Mouse (Mus musculus) spleen, postnatal 36 days (tissue): ENCODE measurements around the gene Rprd1b.
"Not testable (repeated sequence)": the region's sequence is repeated elsewhere in the genome, so short reads cannot be mapped to it uniquely, and the experiment has no call there.

Source experiments
- DNase-seq, 2 experiments: peaks; one replicate each; pipeline ENCODE4 v3.0.0; 2022; ENCODE audit warnings: low spot score in 2 of 2, mixed read lengths in 1 of 2

Gene Rprd1b

DNA sequence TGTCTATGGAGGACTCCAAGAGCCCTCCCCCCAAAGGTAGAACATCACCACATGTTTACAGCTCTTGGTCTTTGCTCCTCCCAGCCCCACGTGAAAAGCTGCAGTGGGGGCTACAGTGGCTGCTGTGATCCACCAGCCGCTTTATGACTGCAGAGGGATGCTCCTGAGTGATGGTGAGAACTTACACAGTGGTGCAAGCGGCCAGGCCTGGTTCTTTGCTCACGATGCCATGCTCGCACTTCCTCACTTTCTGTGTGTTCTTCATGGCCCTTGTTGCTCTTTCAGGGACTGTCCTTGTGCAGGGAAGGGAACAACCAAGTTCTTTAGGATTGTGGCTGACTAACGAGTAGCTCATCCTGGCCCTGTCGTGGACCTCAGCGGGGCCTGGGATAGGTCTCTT is 15.2 kb downstream of the Rprd1b start:
- no peak for DNase-seq

DNA sequence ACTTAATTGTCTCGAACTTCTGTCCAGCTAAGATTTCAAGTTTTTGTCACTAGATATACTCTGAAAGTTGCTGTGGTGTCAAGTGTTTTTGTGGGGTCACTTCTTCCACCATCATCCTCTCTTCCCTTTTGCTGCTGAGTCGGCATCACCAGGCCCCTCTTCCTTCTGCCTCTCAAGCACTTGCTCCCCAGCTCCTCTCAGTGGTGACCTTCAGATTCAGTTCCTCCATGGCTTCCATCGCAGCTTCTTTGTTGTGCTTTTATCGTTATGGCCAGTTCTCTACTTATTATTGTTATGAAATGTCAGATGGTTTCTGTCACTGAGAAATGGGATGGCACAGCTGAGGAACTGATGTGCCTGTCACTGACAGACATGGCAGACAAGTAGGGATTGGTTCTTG is 17.9 kb downstream of the Rprd1b start:
- no peak for DNase-seq

- peak; percentile 41 to 57 for DNase-seq
Observed at GRCm38 (mm10) chr2:158047903-158048302, 19.6 kb downstream of the Rprd1b start.

DNA sequence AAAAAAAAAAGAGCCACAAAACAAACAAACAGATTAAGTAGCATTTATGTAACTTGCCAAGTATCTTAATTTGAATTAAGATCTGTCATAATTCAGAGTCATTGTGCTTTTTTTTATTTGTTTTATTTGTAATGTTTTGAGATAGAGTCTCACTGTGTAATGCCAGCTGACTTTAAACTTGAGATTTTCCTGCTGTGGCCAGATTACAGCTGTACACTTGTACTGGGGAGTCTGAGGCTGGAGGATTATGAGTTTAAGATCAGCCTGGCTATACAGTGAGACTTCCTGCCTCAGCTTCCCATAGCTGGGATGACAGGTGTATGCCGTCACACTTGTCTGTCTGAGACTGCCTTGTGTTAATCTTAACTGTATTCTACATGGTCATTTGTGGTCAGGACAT is 20.4 kb downstream of the Rprd1b start:
- DNase-seq: no peak

GRCm38 (mm10) chr2:158050116-158050515 is 21.8 kb downstream of the Rprd1b start:
- no peak for DNase-seq

- DNase-seq: no peak
Observed at GRCm38 (mm10) chr2:158054596-158054995, 26.3 kb downstream of the Rprd1b start.

DNA sequence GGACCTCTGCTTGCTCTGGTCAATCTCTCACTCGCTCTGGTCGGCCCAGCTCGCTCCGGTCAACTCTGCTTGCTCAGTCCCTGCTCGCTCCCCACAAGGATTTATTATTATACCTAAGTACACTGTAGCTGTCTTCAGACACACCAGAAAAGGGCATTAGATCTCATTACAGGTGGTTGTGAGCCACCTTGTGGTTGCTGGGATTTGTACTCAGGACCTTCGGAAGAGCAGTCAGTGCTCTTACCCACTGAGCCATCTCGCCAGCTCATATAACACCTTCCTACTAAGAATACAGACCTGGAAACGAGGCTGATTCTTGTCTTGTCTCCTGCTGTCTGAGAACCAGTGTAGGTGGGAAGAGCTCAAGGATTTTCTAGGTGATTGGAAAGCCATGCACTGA is 27.1 kb downstream of the Rprd1b start:
- not testable (repeated sequence) for DNase-seq

GRCm38 (mm10) chr2:158057030-158057429 is 28.7 kb downstream of the Rprd1b start:
- DNase-seq: no peak

DNA sequence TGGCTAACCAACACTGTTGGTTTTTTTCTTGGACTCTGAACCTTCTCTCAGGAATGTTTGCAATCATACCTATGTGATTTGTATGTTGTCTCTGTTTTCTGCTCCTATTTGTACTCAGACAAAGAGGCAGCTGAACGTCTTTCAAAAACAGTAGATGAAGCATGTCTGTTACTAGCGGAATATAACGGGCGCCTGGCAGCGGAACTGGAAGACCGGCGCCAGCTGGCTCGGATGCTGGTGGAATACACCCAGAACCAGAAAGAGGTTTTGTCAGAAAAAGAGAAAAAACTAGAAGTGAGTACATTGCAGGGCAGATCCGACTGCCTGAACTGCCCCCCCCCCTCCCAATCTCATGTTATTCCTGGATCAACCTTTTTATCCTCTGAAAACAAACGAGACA is 30.2 kb downstream of the Rprd1b start:
- DNase-seq: no peak

- DNase-seq: no peak
Observed at GRCm38 (mm10) chr2:158059666-158060105, 31.4 kb downstream of the Rprd1b start.

- no peak for DNase-seq
Observed at GRCm38 (mm10) chr2:158063036-158063435, 34.7 kb downstream of the Rprd1b start.

DNA sequence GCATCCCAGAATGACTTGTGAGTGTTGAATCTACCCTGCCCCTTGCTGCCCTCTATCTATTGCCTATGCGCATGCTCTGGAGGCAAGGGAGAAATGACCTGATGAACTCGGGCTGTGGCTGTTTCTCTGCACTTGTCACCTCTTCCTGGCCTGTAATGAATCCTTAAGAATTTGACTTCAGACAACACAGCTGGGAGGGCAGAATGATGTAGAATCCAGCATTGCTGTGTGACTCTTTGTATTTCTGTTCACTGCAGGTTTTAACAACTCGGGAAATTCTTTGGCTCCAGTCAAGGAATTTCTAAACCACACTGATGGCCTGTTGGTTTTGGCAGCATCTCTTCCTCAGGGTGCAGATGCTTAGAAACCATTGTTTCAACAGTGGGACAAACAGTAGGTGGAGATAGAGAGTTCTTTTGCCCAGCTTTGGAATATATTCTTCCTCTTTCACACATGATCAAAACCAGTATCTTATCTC is 36.3 kb downstream of the Rprd1b start:
- DNase-seq: no peak

GRCm38 (mm10) chr2:158065064-158065463 is 36.8 kb downstream of the Rprd1b start:
- DNase-seq: no peak

GRCm38 (mm10) chr2:158066456-158066855 is 38.2 kb downstream of the Rprd1b start:
- DNase-seq: no peak

DNA sequence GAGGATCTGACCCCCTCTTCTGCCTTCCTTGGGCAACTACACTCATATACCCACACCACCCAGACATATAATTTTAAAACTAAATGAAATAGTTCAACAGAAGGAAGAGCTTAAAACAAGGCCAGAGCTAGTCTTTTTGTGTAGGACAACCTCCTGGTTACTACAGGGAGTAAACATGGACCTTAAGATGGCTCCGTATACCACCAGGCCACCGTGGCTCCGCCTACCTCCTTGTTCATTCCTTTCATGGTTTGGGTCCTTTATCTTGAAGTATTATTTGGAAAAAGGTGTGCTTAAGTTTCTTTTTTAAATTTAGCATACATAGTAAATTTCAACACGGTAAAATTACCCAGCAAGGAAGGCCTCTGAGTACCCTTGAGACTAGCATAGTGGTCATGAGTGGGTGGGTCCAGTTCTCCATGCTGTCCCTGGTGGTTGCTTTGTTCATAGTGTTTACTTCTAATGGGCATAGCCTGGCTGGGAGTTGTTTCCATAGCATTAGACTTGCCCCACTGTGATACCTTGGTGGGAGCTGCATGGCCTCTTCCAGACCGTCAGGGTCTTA is 39.0 kb downstream of the Rprd1b start:
- DNase-seq: no peak

DNA sequence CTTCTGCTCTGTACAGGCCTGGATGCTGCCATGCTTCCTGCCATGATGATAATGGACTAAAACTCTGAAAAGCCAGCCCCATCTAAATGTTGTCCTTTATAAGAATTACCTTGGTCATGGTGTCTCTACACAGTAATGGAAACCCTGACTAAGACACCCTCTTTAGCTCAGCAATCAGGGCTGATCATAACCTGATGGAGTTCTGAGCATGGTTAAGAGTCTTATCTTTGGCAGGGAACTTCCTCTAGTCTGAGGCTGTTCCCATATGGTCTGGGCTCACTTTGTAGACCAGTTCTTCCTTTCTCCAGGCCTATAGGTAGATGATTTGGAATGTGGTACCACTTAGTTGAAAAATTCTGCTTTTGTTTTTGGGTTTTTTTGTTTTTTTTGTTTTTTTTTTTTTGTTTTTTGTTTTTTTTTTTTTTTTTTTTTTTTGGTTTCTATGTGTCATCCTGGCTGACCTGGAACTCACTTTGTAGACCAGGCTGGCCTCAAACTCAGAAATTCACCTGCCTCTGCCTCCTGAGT is 40.2 kb downstream of the Rprd1b start:
- DNase-seq: no peak

GRCm38 (mm10) chr2:158070885-158071632 is 42.8 kb downstream of the Rprd1b start:
- no peak for DNase-seq

DNA sequence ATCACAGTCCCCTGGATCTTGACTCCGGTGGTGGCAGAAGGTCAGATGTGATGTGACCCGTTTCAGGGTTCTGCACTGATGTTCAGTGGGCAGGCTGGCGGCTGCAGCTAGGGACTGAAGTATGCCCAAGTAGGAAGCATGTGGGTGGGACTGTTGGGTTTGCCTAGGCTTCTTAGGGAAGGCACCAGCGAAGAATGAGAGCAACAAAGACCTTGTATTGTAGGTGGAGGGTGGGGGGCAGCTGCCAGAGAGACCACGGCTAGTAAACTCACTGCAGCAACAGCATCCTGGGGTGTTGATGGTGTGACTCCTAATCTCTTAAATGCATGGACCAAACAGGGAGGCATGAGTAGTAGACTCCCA is 43.3 kb downstream of the Rprd1b start:
- DNase-seq: no peak

GRCm38 (mm10) chr2:158074835-158075234 is 46.5 kb downstream of the Rprd1b start:
- DNase-seq: no peak

- no peak for DNase-seq
Observed at GRCm38 (mm10) chr2:158076690-158077089, 48.4 kb downstream of the Rprd1b start.

DNA sequence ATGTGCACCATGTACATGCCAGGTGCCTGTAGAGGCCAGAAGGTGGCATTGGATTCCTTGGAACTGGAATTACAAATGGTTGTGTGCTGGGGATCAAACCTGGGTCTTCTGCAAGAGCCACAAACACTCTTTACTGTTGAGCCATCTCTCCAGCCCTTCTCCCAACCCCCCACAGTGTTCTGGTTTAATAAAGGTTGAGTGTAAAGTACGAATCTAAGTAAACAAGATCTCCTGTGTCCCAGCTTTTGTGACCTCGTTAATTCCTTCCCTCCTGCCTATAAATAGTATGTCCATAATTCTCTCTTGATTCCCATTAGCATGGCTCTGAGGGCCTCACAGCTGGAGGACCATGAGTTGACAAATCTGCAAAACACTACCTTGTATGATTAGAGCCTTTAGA is 49.7 kb downstream of the Rprd1b start:
- no peak for DNase-seq

DNA sequence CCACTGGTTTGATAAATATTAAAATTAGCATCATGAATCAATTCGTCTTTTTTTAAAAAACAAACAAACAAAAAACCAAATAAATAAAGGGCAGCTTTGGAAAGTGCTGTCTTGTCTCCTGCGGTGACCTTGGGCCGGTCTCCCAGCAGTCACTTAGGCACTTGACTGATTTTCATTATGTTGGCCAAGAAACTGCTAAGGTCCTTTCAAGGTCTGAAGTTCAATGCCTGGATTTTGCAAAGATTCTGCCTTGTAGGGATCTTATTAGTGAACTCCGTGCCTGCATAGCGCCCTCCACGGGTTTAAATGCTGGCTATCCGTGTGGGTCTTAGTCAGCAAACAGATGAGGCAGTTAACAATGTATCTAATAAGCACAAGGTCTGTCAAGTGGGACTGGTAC is 50.7 kb downstream of the Rprd1b start:
- no peak for DNase-seq

GRCm38 (mm10) chr2:158079843-158080395 is 51.6 kb downstream of the Rprd1b start:
- DNase-seq: no peak
